Mouse (Mus musculus) left cerebral cortex, postnatal 25 days (tissue): ENCODE data around the gene Serpina3n. TPM values are rescaled to one million over a fixed set of nuclear protein-coding genes. Genes with fewer than 3 reads are reported as not detected.
"Not testable (repeated sequence)": the region's sequence is repeated elsewhere in the genome, so short reads cannot be mapped to it uniquely, and the experiment has no call there.

ENCODE experiments used
- DNase-seq, 2 experiments: peaks; one replicate each; pipeline ENCODE4 v3.0.0; 2022; ENCODE audit warnings: low spot score in 2 of 2, mixed read lengths in 1 of 2
- intact Hi-C: fragments of 180-260 bp; cut with DNase I; formaldehyde crosslinking; loops from one replicate; pipeline ENCODE4 v1.15.1; 2025
- total RNA-seq, 2 experiments: library from RNA; stranded (reverse); gene quantifications; 2 replicates each; pipeline ENCODE4 v1.2.3; 2021

Gene Serpina3n
- total RNA-seq, 2 experiments from 2014 or later = 9.3 to 10.7 TPM

DNA sequence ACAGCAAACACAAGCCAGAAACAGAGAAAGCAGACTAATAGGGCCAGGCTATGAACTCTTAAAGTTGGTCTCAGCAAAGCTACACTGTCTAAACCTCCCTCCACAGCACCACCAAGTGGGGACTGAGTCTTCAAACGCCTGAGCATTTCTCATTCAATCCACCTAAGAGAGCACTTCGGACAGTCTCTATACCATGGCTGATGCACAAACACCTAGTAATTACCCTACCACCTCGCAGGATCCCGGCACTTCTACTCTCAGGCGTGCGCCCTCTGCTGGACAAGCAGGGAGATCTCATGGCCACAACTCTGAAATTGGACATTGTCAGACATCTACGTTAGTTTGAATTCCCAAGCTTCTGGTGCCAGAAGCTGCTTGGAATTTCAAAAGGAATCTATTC, 20.4 kb downstream of the Serpina3n start:
- DNase-seq = no peak
- intact Hi-C loops = no loop called here

- intact Hi-C loops = no loop called here
- no peak for DNase-seq
Measured at GRCm38 (mm10) chr12:104431359-104431758, 24.8 kb downstream of the Serpina3n start.

DNA sequence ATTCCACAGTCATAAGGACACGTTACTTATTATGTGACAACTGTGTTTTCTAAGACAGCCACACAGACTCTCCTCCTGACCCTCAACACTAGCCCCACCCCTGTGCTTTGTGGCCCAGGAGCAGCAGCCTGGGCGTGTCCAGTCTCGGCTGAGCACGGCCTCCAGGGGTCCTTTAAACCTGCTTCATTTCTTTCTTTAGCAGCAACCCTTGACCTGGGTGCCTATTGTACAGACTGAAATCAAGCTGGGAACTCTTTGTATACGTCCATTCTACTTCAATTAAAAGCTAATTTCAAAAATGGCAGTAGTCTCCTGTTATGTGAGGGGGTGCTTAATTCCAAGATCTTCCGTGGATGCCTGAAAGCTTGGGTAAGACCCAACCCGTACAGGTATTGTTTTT, 26.7 kb downstream of the Serpina3n start:
- intact Hi-C loops = no loop called here
- no peak for DNase-seq

DNA sequence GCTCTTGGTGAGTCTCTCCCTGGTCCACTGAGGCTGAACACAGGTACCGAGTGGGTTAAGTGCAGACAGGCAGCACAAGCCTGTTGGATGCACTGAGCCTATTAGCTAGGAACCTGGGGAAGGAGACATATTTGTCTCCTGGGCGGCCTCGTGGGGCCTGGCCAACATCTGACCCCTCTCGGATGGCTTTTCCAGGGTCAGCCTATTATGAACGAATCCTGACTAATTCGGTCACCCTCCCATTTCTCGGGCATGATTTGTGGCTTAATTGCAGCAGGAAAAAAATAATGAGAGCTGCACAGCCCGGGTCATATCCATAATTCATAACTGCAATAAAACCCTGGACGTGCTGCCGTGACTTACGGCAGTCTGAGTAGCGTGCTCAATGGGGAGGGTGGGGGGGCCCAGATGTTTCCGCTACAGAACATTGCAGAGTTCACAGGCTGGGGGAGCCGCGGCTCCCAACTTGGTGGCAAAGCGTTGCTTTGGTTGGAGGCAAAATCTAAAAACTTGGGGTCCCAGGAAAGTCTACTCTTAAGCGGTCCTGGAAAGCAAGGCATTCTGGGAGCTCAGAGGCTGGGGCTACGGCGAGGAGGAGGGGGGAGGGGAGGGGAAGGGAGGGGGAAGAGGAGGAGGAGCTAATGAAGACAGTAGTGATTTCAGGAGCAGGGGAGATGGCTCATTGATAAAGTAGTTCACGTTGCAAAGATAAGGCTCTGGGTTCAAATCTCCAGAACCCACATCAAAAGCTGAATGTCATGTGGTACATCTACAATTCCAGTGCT, 27.6 kb downstream of the Serpina3n start:
- intact Hi-C loops = no loop called here
- no peak for DNase-seq

- intact Hi-C loops = loop anchor here (1.0 to 2.0 kb wide), 2 partner anchors 259 to 499 kb away; no protein-coding TSS in a partner anchor
- peak; percentile 86 to 92 for DNase-seq
Measured at GRCm38 (mm10) chr12:104440087-104440760, 33.7 kb downstream of the Serpina3n start.

- DNase-seq = no peak
- intact Hi-C loops = no loop called here
Measured at GRCm38 (mm10) chr12:104443716-104444115, 37.2 kb downstream of the Serpina3n start.

GRCm38 (mm10) chr12:104447056-104447455, 40.5 kb downstream of the Serpina3n start:
- intact Hi-C loops, DNase-seq: not testable (repeated sequence)

- no peak for DNase-seq
- intact Hi-C loops = no loop called here
Measured at GRCm38 (mm10) chr12:104448099-104448498, 41.6 kb downstream of the Serpina3n start.

- DNase-seq = no peak
- intact Hi-C loops = no loop called here
Measured at GRCm38 (mm10) chr12:104450257-104450656, 43.7 kb downstream of the Serpina3n start.

DNA sequence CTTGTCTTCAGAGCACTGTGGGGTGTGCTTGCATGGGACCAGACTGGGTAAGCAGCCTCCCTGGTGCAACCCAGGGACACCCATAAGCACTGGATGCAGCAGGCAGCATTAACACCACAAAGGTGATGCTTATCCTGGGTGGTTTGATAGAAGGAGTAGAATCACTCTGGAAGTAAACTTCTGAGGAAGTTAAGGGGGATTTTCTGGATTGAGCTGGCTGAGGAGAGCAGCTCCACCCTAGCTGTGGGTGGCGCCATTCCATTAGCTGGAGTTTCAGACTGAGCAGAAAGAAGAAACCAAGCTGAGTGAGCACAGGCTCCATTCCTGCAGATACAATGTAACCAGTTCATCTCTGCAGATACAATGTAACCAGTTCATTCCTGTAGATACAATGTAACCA, 46.5 kb downstream of the Serpina3n start:
- intact Hi-C loops = no loop called here
- no peak for DNase-seq

DNA sequence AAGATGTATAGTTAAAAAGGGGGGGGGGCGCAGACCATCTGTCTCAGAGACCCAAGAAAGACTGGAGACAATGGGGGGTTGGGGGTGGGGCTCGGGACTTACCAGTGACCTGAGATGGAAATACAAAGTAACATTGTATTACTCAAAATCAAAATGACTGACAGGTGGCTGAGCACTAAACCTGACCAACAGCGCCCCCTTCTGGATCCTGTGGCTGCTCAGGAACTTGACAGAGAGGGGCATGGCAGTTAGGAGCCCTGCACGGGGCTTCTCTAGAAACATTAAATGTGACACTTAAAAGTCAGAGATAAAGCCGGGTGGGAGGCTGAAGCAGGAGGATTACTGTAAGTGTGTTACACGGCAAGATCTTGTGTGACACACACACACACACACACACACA, 52.8 kb downstream of the Serpina3n start:
- intact Hi-C loops = no loop called here
- DNase-seq = no peak

DNA sequence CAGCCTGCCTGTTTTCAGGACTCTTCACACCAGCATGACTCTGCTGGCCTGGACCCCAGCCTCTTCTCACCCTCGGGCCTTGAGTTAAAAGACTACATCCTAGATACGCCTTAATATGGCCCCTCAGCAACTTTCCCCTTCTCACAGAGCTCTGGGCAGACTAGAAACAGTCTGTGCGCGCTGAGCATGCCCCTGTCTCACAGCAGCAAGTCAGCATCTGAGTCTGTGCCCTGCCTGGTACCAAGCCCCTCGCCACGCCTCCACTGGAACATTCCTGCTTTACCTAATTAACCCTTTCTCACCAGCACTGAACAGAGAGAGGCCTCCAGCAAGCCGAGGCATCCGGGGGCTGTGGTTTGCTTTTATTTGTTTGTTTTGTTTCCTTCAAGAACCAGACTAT, 54.8 kb downstream of the Serpina3n start:
- intact Hi-C loops = no loop called here
- DNase-seq = no peak

Other genes with a start within 250 kb of the Serpina3n start
- not detected for gene Serpina3f, start 192.2 kb upstream of the Serpina3n start, total RNA-seq
- gene Serpina3g, start 170.5 kb upstream of the Serpina3n start, total RNA-seq = not detected
- not detected for gene Serpina3i, start 143.6 kb upstream of the Serpina3n start, total RNA-seq
- gene Serpina3j, start 92.2 kb upstream of the Serpina3n start, total RNA-seq = not detected
- not detected for gene Serpina3k, start 68.2 kb upstream of the Serpina3n start, total RNA-seq
- gene Serpina3m, start 68.2 kb upstream of the Serpina3n start, total RNA-seq = under 1 TPM in 1 of 2 experiments, not detected in 1; 0.25 TPM
- not detected for gene Gsc, start 66.6 kb downstream of the Serpina3n start, total RNA-seq